Mouse (Mus musculus): ENCODE results near the gene Rbbp4. TPM values are rescaled to one million over a fixed set of nuclear protein-coding genes. Genes with fewer than 3 reads are reported as not detected.
A peak's percentile ranks its signal among the peaks of the same experiment; 100 is the strongest.

The Rbbp4 gene
- polyA plus RNA-seq, 1 experiment = 419 TPM

GRCm38 (mm10) chr4:129268698-129269097 lies 66.5 kb downstream of the Rbbp4 start:
- H3K4me3 ChIP-seq (ENCODE audit: low read depth, low read length) = no peak overlapping the region
- no peaks in the 10 kb centered on the region for H3K27me3 ChIP-seq (ENCODE audit: control insufficient read depth, insufficient read depth, low read length, poor library complexity, severe bottlenecking)
- peaks cover 10% of the 10 kb centered on the region for H3K4me1 ChIP-seq (ENCODE audit: control insufficient read depth, insufficient read depth, low read length)
- H3K36me3 ChIP-seq (ENCODE audit: control insufficient read depth, insufficient read depth, low read length, poor library complexity, severe bottlenecking) = no peaks in the 10 kb centered on the region
- H3K9ac ChIP-seq (ENCODE audit: low read depth, poor library complexity, severe bottlenecking) = no peak overlapping the region
- no peak for TF ChIP-seq CTCF (IDR thresholded peaks at IDR 0.05; ENCODE audit: low read depth, low read length)
- no peak for TF ChIP-seq EP300 (IDR thresholded peaks at IDR 0.05; ENCODE audit: insufficient read depth, low read depth, low read length)
- TF ChIP-seq POLR2A (IDR thresholded peaks at IDR 0.05; ENCODE audit: insufficient read depth, low read length) = no peak
- no peak overlapping the region for H3K27ac ChIP-seq (ENCODE audit: insufficient read depth, low read length)
- H3K9me3 ChIP-seq (replicated peaks; ENCODE audit: control insufficient read depth, insufficient read depth, low read length, poor library complexity, severe bottlenecking) = no peaks in the 10 kb centered on the region

- Histone ChIP-seq H3K27ac (ENCODE audit: insufficient read depth, low read length) (peak overlapping the region; percentile 67), H3K36me3 (ENCODE audit: control insufficient read depth, insufficient read depth, low read length, poor library complexity, severe bottlenecking) (no peaks in the 10 kb centered on the region), H3K27me3 (ENCODE audit: control insufficient read depth, insufficient read depth, low read length, poor library complexity, severe bottlenecking) (no peaks in the 10 kb centered on the region), H3K4me1 (ENCODE audit: control insufficient read depth, insufficient read depth, low read length) (peaks cover 10% of the 10 kb centered on the region), H3K9me3 (replicated peaks; ENCODE audit: control insufficient read depth, insufficient read depth, low read length, poor library complexity, severe bottlenecking) (no peaks in the 10 kb centered on the region), H3K9ac (ENCODE audit: low read depth, poor library complexity, severe bottlenecking) (no peak overlapping the region), H3K4me3 (ENCODE audit: low read depth, low read length) (no peak overlapping the region)
- TF ChIP-seq CTCF (IDR thresholded peaks at IDR 0.05; ENCODE audit: low read depth, low read length) = no peak
- TF ChIP-seq POLR2A (IDR thresholded peaks at IDR 0.05; ENCODE audit: insufficient read depth, low read length) = no peak
- no peak for TF ChIP-seq EP300 (IDR thresholded peaks at IDR 0.05; ENCODE audit: insufficient read depth, low read depth, low read length)
Observed at GRCm38 (mm10) chr4:129266821-129267220, 68.3 kb downstream of the Rbbp4 start.

GRCm38 (mm10) chr4:129266191-129266590 lies 69.0 kb downstream of the Rbbp4 start:
- Histone ChIP-seq H3K4me3 (ENCODE audit: low read depth, low read length) (no peak overlapping the region), H3K4me1 (ENCODE audit: control insufficient read depth, insufficient read depth, low read length) (peaks cover 10% of the 10 kb centered on the region), H3K9ac (ENCODE audit: low read depth, poor library complexity, severe bottlenecking) (0 out of 2 replicates have a peak overlapping the region, but pooled peaks have one; percentile 12), H3K9me3 (replicated peaks; ENCODE audit: control insufficient read depth, insufficient read depth, low read length, poor library complexity, severe bottlenecking) (no peaks in the 10 kb centered on the region), H3K36me3 (ENCODE audit: control insufficient read depth, insufficient read depth, low read length, poor library complexity, severe bottlenecking) (no peaks in the 10 kb centered on the region), H3K27me3 (ENCODE audit: control insufficient read depth, insufficient read depth, low read length, poor library complexity, severe bottlenecking) (no peaks in the 10 kb centered on the region), H3K27ac (ENCODE audit: insufficient read depth, low read length) (peak overlapping the region; percentile 77)
- TF ChIP-seq EP300 (IDR thresholded peaks at IDR 0.05; ENCODE audit: insufficient read depth, low read depth, low read length) = peak; percentile 19; the same call in 1 of the 2 replicates
- TF ChIP-seq POLR2A (IDR thresholded peaks at IDR 0.05; ENCODE audit: insufficient read depth, low read length) = no peak

- TF ChIP-seq CTCF (IDR thresholded peaks at IDR 0.05; ENCODE audit: low read depth, low read length) (no peak), EP300 (IDR thresholded peaks at IDR 0.05; ENCODE audit: insufficient read depth, low read depth, low read length) (peak; percentile 75), POLR2A (IDR thresholded peaks at IDR 0.05; ENCODE audit: insufficient read depth, low read length) (no peak)
- Histone ChIP-seq H3K9me3 (replicated peaks; ENCODE audit: control insufficient read depth, insufficient read depth, low read length, poor library complexity, severe bottlenecking) (no peaks in the 10 kb centered on the region), H3K27me3 (ENCODE audit: control insufficient read depth, insufficient read depth, low read length, poor library complexity, severe bottlenecking) (no peaks in the 10 kb centered on the region), H3K4me1 (ENCODE audit: control insufficient read depth, insufficient read depth, low read length) (peaks cover 15% of the 10 kb centered on the region), H3K36me3 (ENCODE audit: control insufficient read depth, insufficient read depth, low read length, poor library complexity, severe bottlenecking) (no peaks in the 10 kb centered on the region), H3K4me3 (ENCODE audit: low read depth, low read length) (peak overlapping the region; percentile 34), H3K9ac (ENCODE audit: low read depth, poor library complexity, severe bottlenecking) (peak overlapping the region; percentile 9), H3K27ac (ENCODE audit: insufficient read depth, low read length) (peak overlapping the region; percentile 24)
Observed at GRCm38 (mm10) chr4:129263225-129264021, 71.7 kb downstream of the Rbbp4 start.

- Histone ChIP-seq H3K9ac (ENCODE audit: low read depth, poor library complexity, severe bottlenecking) (peak within 1 kb of the TSS; percentile 19), H3K27me3 (ENCODE audit: control insufficient read depth, insufficient read depth, low read length, poor library complexity, severe bottlenecking) (no peaks in the 10 kb centered on the region), H3K9me3 (replicated peaks; ENCODE audit: control insufficient read depth, insufficient read depth, low read length, poor library complexity, severe bottlenecking) (no peaks in the 10 kb centered on the region), H3K36me3 (ENCODE audit: control insufficient read depth, insufficient read depth, low read length, poor library complexity, severe bottlenecking) (no peaks in the 10 kb centered on the region), H3K4me3 (ENCODE audit: low read depth, low read length) (peak within 1 kb of the TSS; percentile 28), H3K4me1 (ENCODE audit: control insufficient read depth, insufficient read depth, low read length) (peaks cover 11% of the 10 kb centered on the region), H3K27ac (ENCODE audit: insufficient read depth, low read length) (peak within 1 kb of the TSS; percentile 85)
- TF ChIP-seq POLR2A (IDR thresholded peaks at IDR 0.05; ENCODE audit: insufficient read depth, low read length) (no peak), CTCF (IDR thresholded peaks at IDR 0.05; ENCODE audit: low read depth, low read length) (no peak), EP300 (IDR thresholded peaks at IDR 0.05; ENCODE audit: insufficient read depth, low read depth, low read length) (0 out of 2 replicates have a peak, but pooled peaks have one; percentile 15)
Observed at GRCm38 (mm10) chr4:129261196-129261595, 74.0 kb downstream of the Rbbp4 start, which contains the start of gene C77080. TSS of gene C77080 (minus strand) at chr4:129261404.

GRCm38 (mm10) chr4:129260678-129261077 lies 74.5 kb downstream of the Rbbp4 start:
- no peaks in the 10 kb centered on the region for H3K9me3 ChIP-seq (replicated peaks; ENCODE audit: control insufficient read depth, insufficient read depth, low read length, poor library complexity, severe bottlenecking)
- peak overlapping the region; percentile 78 for H3K27ac ChIP-seq (ENCODE audit: insufficient read depth, low read length)
- peak overlapping the region; percentile 28 for H3K4me3 ChIP-seq (ENCODE audit: low read depth, low read length)
- peaks cover 11% of the 10 kb centered on the region for H3K4me1 ChIP-seq (ENCODE audit: control insufficient read depth, insufficient read depth, low read length)
- peak overlapping the region; percentile 19 for H3K9ac ChIP-seq (ENCODE audit: low read depth, poor library complexity, severe bottlenecking)
- no peaks in the 10 kb centered on the region for H3K27me3 ChIP-seq (ENCODE audit: control insufficient read depth, insufficient read depth, low read length, poor library complexity, severe bottlenecking)
- no peaks in the 10 kb centered on the region for H3K36me3 ChIP-seq (ENCODE audit: control insufficient read depth, insufficient read depth, low read length, poor library complexity, severe bottlenecking)
- TF ChIP-seq CTCF (IDR thresholded peaks at IDR 0.05; ENCODE audit: low read depth, low read length) (no peak), EP300 (IDR thresholded peaks at IDR 0.05; ENCODE audit: insufficient read depth, low read depth, low read length) (no peak), POLR2A (IDR thresholded peaks at IDR 0.05; ENCODE audit: insufficient read depth, low read length) (no peak)
